Mouse (Mus musculus) cerebellum, adult 18-20 months (tissue): ENCODE measurements around the gene Elfn2.

ENCODE experiments used
- DNase-seq, 2 experiments: peaks; one replicate each; pipeline ENCODE4 v3.0.0; 2021

Elfn2 gene

GRCm38 (mm10) chr15:78720094-78720493, 1.5 kb upstream of the Elfn2 start:
- peak; percentile 43 to 73 for DNase-seq

- DNase-seq = no peak
These were observed 845 bp upstream of the Elfn2 start for GRCm38 (mm10) chr15:78719416-78719815.

- DNase-seq = no peak
These were observed 1.6 kb downstream of the Elfn2 start for GRCm38 (mm10) chr15:78716936-78717335.

- no peak for DNase-seq
These were observed 2.7 kb downstream of the Elfn2 start for GRCm38 (mm10) chr15:78715856-78716255.

- no peak for DNase-seq
These were observed 4.8 kb downstream of the Elfn2 start for GRCm38 (mm10) chr15:78713751-78714150.

GRCm38 (mm10) chr15:78712335-78713258, 6.0 kb downstream of the Elfn2 start:
- no peak for DNase-seq

GRCm38 (mm10) chr15:78711935-78712334, 6.6 kb downstream of the Elfn2 start:
- no peak for DNase-seq

- no peak for DNase-seq
These were observed 7.9 kb downstream of the Elfn2 start for GRCm38 (mm10) chr15:78710634-78711033.

- peak in 1 of 2 experiments; percentile 23 for DNase-seq
These were observed 8.8 kb downstream of the Elfn2 start for GRCm38 (mm10) chr15:78709767-78710166.

GRCm38 (mm10) chr15:78706630-78707029, 11.9 kb downstream of the Elfn2 start:
- DNase-seq = no peak

GRCm38 (mm10) chr15:78704824-78705223, 13.7 kb downstream of the Elfn2 start:
- DNase-seq = no peak

- no peak for DNase-seq
These were observed 14.6 kb downstream of the Elfn2 start for GRCm38 (mm10) chr15:78704007-78704406.

- no peak for DNase-seq
These were observed 18.2 kb downstream of the Elfn2 start for GRCm38 (mm10) chr15:78700420-78700819.

GRCm38 (mm10) chr15:78699513-78699912, 19.1 kb downstream of the Elfn2 start:
- no peak for DNase-seq

- no peak for DNase-seq
These were observed 20.0 kb downstream of the Elfn2 start for GRCm38 (mm10) chr15:78698491-78699135.

- DNase-seq = no peak
These were observed 20.5 kb downstream of the Elfn2 start for GRCm38 (mm10) chr15:78698084-78698483.

- no peak for DNase-seq
These were observed 22.8 kb downstream of the Elfn2 start for GRCm38 (mm10) chr15:78695745-78696144.

- no peak for DNase-seq
These were observed 26.1 kb downstream of the Elfn2 start for GRCm38 (mm10) chr15:78692505-78692904.

- DNase-seq = no peak
These were observed 27.9 kb downstream of the Elfn2 start for GRCm38 (mm10) chr15:78690716-78691115.

- no peak for DNase-seq
These were observed 31.7 kb downstream of the Elfn2 start for GRCm38 (mm10) chr15:78686910-78687309.

- no peak for DNase-seq
These were observed 34.5 kb downstream of the Elfn2 start for GRCm38 (mm10) chr15:78684111-78684510.

GRCm38 (mm10) chr15:78683474-78683873, 35.1 kb downstream of the Elfn2 start:
- no peak for DNase-seq

- DNase-seq = no peak
These were observed 36.8 kb downstream of the Elfn2 start for GRCm38 (mm10) chr15:78681781-78682180.

- DNase-seq = no peak
These were observed 37.3 kb downstream of the Elfn2 start for GRCm38 (mm10) chr15:78681301-78681700.
